Mouse (Mus musculus) heart, adult 9 months (tissue): ENCODE measurements around the gene Myl6b.

ENCODE experiments used
- DNase-seq, 2 experiments: peaks; one replicate each; pipeline ENCODE4 v3.0.0; 2022; ENCODE audit warnings: low spot score in 2 of 2

The Myl6b gene

DNA sequence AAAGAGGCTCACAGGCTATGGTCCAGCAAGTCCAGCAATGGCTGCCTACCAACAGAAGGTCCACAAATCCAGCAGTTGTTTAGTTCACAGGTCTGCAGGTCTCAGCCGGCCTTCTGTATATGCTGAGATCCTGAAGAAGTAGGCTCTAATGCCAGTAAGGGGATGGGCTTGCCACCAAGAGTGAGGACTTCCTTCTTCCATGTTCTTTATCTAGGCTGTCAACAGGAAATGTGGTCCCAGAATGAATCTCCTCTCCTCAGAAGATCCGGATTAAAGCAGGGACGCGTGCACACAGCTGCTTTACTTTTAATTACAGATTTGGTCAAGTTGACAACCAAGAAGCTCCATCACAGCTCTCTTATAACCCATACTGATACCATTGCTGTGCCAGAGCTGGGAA lies 53.1 kb downstream of the Myl6b start:
- no peak for DNase-seq

DNA sequence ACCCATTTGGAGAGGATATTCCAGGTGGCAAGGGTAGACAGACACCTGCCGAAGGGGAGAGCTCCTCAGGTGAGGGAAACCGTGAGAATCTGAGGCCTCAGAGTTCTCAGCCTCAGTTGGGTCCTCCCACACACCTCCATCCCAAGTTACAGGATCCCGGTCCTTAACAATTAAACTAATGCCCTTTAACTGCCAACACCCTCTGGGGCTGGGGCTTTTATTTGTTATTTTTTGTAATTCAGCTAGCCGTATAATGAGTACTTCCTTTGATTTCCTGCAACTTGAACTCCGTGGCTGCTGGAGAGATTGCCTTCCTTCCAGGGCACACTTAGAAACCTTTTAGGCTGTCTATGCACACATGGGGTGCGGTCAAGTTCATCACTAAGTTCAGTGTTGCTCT lies 54.1 kb downstream of the Myl6b start:
- DNase-seq = no peak
